Mouse (Mus musculus) CH12.LX (cell line): ENCODE data around the gene Zfp212.

Source experiments
- CTCF ChIP-seq, 2 experiments: IDR thresholded peaks in 1 of 2; conservative IDR thresholded peaks in 1 of 2; 2 replicates each; pipeline ENCODE4 v1.5.1; 2011 to 2012; ENCODE audit warnings: low read depth in 2 of 2, low read length in 2 of 2, improper control_type of control experiment in 1 of 2, inconsistent platforms in 1 of 2, mild to moderate bottlenecking in 1 of 2, moderate library complexity in 1 of 2
- ELF1 ChIP-seq: IDR thresholded peaks from 2 replicates; pipeline ENCODE4 v1.6.1; 2014; ENCODE audit warnings: low read depth, mild to moderate bottlenecking, inconsistent platforms, low read length, improper control_type of control experiment

- TF ChIP-seq ELF1 (no peak), CTCF (conservative IDR thresholded peaks at IDR 0.05 in 1 of 2, IDR thresholded peaks at IDR 0.05 in 1 of 2; ENCODE audit: low read depth in 2 of 2, low read length in 2 of 2) (no peak)
Measured at GRCm38 (mm10) chr6:47943721-47944120, 23.4 kb downstream of the Zfp212 start.
